Mouse (Mus musculus): ENCODE measurements around the gene Ddi2. TPM values are rescaled to one million over a fixed set of nuclear protein-coding genes. Genes with fewer than 3 reads are reported as not detected.
A peak's percentile ranks its signal among the peaks of the same experiment; 100 is the strongest.

The Ddi2 gene
- polyA plus RNA-seq, 2 experiments = 18.5 to 22.1 TPM

DNA sequence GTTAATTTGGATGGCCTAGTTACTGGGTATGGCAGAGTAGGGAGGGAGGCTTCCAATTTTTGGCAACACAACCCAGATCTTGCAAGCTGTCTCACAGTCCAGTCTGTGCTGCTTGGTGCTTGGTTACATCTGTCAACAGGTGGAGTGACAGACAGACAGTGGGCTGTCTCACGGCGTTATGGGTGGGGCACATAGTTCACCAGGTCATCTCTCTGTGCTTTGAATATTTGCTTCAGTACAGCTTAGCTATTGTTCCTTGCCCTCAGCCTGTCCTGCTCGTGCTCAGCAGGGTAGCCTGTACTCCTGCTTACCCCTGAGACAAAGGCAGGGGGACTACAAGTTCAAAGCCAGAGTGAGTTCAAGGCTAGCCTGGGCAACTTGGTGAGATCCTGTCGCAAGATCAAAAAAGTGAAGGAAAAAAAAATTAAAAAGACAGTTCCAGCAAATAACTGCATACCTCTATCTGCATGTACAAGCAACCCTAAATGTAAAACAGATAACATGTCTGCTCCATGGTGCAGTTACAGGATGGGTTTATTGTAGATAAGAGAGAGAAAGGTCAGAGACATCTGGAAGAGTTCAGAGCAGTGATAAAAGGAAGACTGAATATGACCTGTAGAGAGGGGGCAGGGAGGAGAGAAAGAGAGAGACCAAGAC is 28.3 kb upstream of the Ddi2 start:
- 0 out of 2 replicates have a peak overlapping the region, but pooled peaks have one; percentile 3 for H3K27ac ChIP-seq (replicated peaks; ENCODE audit: low read depth, low read length)
- peak; percentile 30; the same call in 1 of the 2 replicates for ATAC-seq (ENCODE audit: low FRiP score, low read depth)

DNA sequence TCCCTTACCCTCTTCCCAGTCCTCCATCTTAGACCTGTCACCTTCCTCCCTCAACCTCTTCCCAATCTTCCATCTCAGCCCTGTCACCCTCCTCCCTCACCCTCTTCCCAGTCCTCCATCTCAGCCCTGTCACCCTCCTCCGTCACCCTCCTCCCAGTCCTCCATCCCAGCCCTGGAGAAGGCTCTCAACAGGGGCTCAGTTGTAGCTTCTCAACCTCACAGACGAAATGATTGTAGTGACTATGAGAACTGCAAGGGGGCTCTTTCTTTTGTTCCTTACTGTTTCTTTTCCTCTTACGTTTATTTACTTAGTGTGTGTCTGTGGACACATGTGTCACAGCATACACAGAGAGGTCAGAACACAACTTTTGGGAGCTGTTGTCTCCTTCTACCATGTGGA is 27.6 kb upstream of the Ddi2 start:
- no peak for DNase-seq (ENCODE audit: low spot score)
- WGBS = 66% methylated on average over 3 of the region's 3 CpGs
- no peaks in the 10 kb centered on the region for H3K27me3 ChIP-seq (ENCODE audit: control insufficient read depth, insufficient read depth, low read length)
- H3K9me3 ChIP-seq (ENCODE audit: control insufficient read depth, low read length) = no peaks in the 10 kb centered on the region
- H3K4me3 ChIP-seq (replicated peaks; ENCODE audit: low read length) = no peak overlapping the region
- H3K4me1 ChIP-seq (ENCODE audit: control insufficient read depth, insufficient read depth, low read length) = no peaks in the 10 kb centered on the region
- H3K27ac ChIP-seq (replicated peaks; ENCODE audit: low read depth, low read length) = no peak overlapping the region
- H3K9ac ChIP-seq (ENCODE audit: low read depth, low read length, severe bottlenecking) = no peak overlapping the region
- no peak for TF ChIP-seq POLR2A (IDR thresholded peaks at IDR 0.05; ENCODE audit: borderline replicate concordance, extremely low read depth, insufficient read depth, insufficient read length)
- H3K36me3 ChIP-seq (ENCODE audit: control insufficient read depth, insufficient read depth, low read length) = no peaks in the 10 kb centered on the region
- no peak overlapping the region for H3K4me2 ChIP-seq (replicated peaks; ENCODE audit: low read depth, low read length, severe bottlenecking)
- no peak for ATAC-seq (ENCODE audit: low FRiP score, low read depth)

More for the DNA sequence above, 28.3 kb upstream of the Ddi2 start:
- DNase-seq (ENCODE audit: low spot score) = no peak
- H3K4me3 ChIP-seq (replicated peaks; ENCODE audit: low read length) = no peak overlapping the region
- no peak overlapping the region for H3K4me2 ChIP-seq (replicated peaks; ENCODE audit: low read depth, low read length, severe bottlenecking)
- TF ChIP-seq POLR2A (IDR thresholded peaks at IDR 0.05; ENCODE audit: borderline replicate concordance, extremely low read depth, insufficient read depth, insufficient read length) = no peak
- no peaks in the 10 kb centered on the region for H3K27me3 ChIP-seq (ENCODE audit: control insufficient read depth, insufficient read depth, low read length)
- H3K9me3 ChIP-seq (ENCODE audit: control insufficient read depth, low read length) = no peaks in the 10 kb centered on the region
- no peaks in the 10 kb centered on the region for H3K4me1 ChIP-seq (ENCODE audit: control insufficient read depth, insufficient read depth, low read length)
- no peaks in the 10 kb centered on the region for H3K36me3 ChIP-seq (ENCODE audit: control insufficient read depth, insufficient read depth, low read length)
- no peak overlapping the region for H3K9ac ChIP-seq (ENCODE audit: low read depth, low read length, severe bottlenecking)
- WGBS = 31% methylated on average over 4 of the region's 4 CpGs

DNA sequence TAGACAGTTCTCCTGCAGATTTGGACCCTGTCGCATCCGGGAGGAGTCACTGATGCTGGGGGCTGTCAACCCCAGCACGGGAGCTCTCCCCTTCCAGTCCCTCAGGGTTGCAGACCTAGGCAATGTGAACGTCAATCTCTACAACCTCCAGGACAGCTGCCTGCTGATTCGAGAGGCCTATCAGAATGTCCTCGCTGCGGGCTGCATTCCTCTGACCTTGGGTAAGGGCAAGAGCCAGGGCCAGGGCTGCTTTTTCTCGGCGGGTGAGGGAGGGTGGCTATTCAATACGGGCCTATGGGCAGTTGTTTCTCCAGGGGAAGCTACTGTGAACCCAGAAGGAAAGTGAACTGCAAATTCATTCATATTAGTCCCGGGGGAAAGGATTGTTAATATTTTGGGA is 26.3 kb upstream of the Ddi2 start:
- no peak for DNase-seq (ENCODE audit: low spot score)
- H3K4me1 ChIP-seq (ENCODE audit: control insufficient read depth, insufficient read depth, low read length) = no peaks in the 10 kb centered on the region
- 37% methylated on average over 11 of the region's 11 CpGs for whole genome bisulfite sequencing

DNA sequence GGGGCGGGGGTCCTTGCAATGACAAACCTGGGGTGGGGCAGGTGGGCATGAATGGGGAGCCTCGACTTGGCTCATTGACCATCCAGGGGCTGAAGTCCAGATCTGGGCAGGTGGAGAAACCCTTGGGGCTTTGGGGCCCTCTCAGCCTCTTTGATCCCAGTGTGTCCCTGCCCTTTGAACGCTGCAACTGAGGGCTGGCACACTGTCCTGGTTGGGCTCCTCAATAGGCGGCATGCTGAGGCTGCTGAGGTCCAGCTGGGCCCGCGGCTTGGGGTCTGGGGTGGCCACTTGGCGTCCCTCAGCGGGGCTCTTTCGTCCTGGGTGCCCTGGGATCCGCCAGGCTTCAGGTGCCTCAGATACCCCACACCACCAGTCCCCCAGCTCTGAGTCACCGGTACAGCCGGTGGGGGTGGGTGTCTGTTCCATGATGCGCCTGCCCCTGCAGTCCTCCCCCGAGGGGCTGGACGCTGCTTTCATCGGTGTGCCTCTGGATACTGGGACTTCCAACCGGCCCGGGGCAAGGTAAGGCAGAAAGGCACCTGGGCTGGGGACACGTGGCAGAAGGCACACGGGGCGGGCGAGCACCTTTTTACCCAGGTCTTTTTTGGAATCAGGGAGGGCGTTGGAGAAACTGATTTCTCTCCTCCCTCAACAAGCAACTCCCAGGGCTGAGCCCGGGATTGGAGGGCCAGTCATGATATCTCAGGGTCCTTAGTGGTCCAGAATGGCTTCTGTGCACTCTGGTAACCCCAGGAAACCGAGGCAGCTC is 23.5 kb upstream of the Ddi2 start, which contains the start of gene Agmat:
Gene Agmat (plus strand): TSS at position 95 of the 769 bp plus-strand sequence.
- H3K36me3 ChIP-seq (ENCODE audit: control insufficient read depth, insufficient read depth, low read length) = no peaks in the 10 kb centered on the region
- H3K27me3 ChIP-seq (ENCODE audit: control insufficient read depth, insufficient read depth, low read length) = no peaks in the 10 kb centered on the region
- no peak within 1 kb of the TSS for H3K9ac ChIP-seq (ENCODE audit: low read depth, low read length, severe bottlenecking)
- ATAC-seq (ENCODE audit: low FRiP score, low read depth) (no peak), DNase-seq (ENCODE audit: low spot score) (no peak)
- no peaks in the 10 kb centered on the region for H3K4me1 ChIP-seq (ENCODE audit: control insufficient read depth, insufficient read depth, low read length)
- H3K4me2 ChIP-seq (replicated peaks; ENCODE audit: low read depth, low read length, severe bottlenecking) = no peak within 1 kb of the TSS
- 23% methylated on average over 20 of the region's 25 CpGs for WGBS
- TF ChIP-seq POLR2A (IDR thresholded peaks at IDR 0.05; ENCODE audit: borderline replicate concordance, extremely low read depth, insufficient read depth, insufficient read length) = no peak
- no peaks in the 10 kb centered on the region for H3K9me3 ChIP-seq (ENCODE audit: control insufficient read depth, low read length)
- H3K4me3 ChIP-seq (replicated peaks; ENCODE audit: low read length) = no peak within 1 kb of the TSS
- H3K27ac ChIP-seq (replicated peaks; ENCODE audit: low read depth, low read length) = no peak within 1 kb of the TSS

More for the DNA sequence above, 26.3 kb upstream of the Ddi2 start:
- H3K9me3 ChIP-seq (ENCODE audit: control insufficient read depth, low read length) = no peaks in the 10 kb centered on the region
- H3K27me3 ChIP-seq (ENCODE audit: control insufficient read depth, insufficient read depth, low read length) = no peaks in the 10 kb centered on the region
- H3K4me2 ChIP-seq (replicated peaks; ENCODE audit: low read depth, low read length, severe bottlenecking) = no peak overlapping the region
- TF ChIP-seq POLR2A (IDR thresholded peaks at IDR 0.05; ENCODE audit: borderline replicate concordance, extremely low read depth, insufficient read depth, insufficient read length) = no peak
- H3K9ac ChIP-seq (ENCODE audit: low read depth, low read length, severe bottlenecking) = no peak overlapping the region
- H3K27ac ChIP-seq (replicated peaks; ENCODE audit: low read depth, low read length) = no peak overlapping the region
- no peak overlapping the region for H3K4me3 ChIP-seq (replicated peaks; ENCODE audit: low read length)
- H3K36me3 ChIP-seq (ENCODE audit: control insufficient read depth, insufficient read depth, low read length) = no peaks in the 10 kb centered on the region
- no peak for ATAC-seq (ENCODE audit: low FRiP score, low read depth)

DNA sequence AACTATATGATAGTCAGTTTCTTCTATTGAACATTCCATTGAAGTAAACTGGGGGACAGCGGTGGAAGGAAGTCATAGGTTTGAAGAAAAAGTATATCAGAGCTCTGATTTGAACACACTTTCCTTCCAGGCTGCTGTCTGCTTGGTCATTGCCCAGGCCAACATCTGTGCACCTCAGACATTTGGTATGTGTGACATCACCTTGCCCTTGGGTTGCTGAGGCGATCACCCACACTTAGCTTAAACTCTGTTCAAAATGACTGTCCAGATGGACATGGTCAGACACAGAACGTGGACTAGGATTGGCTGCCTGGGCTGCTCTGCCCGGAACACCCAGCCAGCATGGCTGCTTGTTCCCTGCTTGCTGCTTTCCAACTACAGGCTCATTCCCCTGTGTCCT is 19.2 kb upstream of the Ddi2 start:
- DNase-seq (ENCODE audit: low spot score) (no peak), ATAC-seq (ENCODE audit: low FRiP score, low read depth) (no peak)
- H3K4me1 ChIP-seq (ENCODE audit: control insufficient read depth, insufficient read depth, low read length) = no peaks in the 10 kb centered on the region
- H3K9ac ChIP-seq (ENCODE audit: low read depth, low read length, severe bottlenecking) = no peak overlapping the region
- H3K9me3 ChIP-seq (ENCODE audit: control insufficient read depth, low read length) = no peaks in the 10 kb centered on the region
- H3K4me3 ChIP-seq (replicated peaks; ENCODE audit: low read length) = no peak overlapping the region
- no peak overlapping the region for H3K4me2 ChIP-seq (replicated peaks; ENCODE audit: low read depth, low read length, severe bottlenecking)
- no peak for TF ChIP-seq POLR2A (IDR thresholded peaks at IDR 0.05; ENCODE audit: borderline replicate concordance, extremely low read depth, insufficient read depth, insufficient read length)
- WGBS = 89% methylated on average over 4 of the region's 4 CpGs
- H3K36me3 ChIP-seq (ENCODE audit: control insufficient read depth, insufficient read depth, low read length) = no peaks in the 10 kb centered on the region
- H3K27ac ChIP-seq (replicated peaks; ENCODE audit: low read depth, low read length) = no peak overlapping the region
- no peaks in the 10 kb centered on the region for H3K27me3 ChIP-seq (ENCODE audit: control insufficient read depth, insufficient read depth, low read length)
